Mouse (Mus musculus) lung, postnatal 0 days (tissue): ENCODE measurements around the gene Plppr1. TPM values are rescaled to one million over a fixed set of nuclear protein-coding genes. Genes with fewer than 3 reads are reported as not detected.

Experiments used
- ATAC-seq: fragments of 200-750 bp; cut with Nextera tagmentation; 2 replicates; pipeline ENCODE4 v1.8.0; 2017; ENCODE audit warnings: moderate library complexity
- DNase-seq: peaks from one replicate; pipeline ENCODE4 v3.0.0-alpha.2; 2016; ENCODE audit warnings: low spot score
- H3K27ac ChIP-seq: fragments of 300-500 bp; sonication (generic); 2 replicates; pipeline ENCODE4 v1.5.1; 2014; ENCODE audit warnings: antibody characterized with exemption, mild to moderate bottlenecking, low read length, mixed read lengths
- H3K27me3 ChIP-seq: fragments of 300-500 bp; sonication (generic); replicated peaks from 2 replicates; pipeline ENCODE4 v1.6.1; 2014; ENCODE audit warnings: low read length, mixed read lengths; ENCODE audit not compliant: insufficient read depth
- H3K36me3 ChIP-seq: fragments of 300-500 bp; sonication (generic); 2 replicates; pipeline ENCODE4 v1.6.1; 2014; ENCODE audit warnings: low read length, mixed read lengths; ENCODE audit not compliant: insufficient read depth
- H3K4me1 ChIP-seq: fragments of 300-500 bp; sonication (generic); 2 replicates; pipeline ENCODE4 v1.6.1; 2014; ENCODE audit warnings: antibody characterized with exemption, low read depth, low read length, mixed read lengths; ENCODE audit not compliant: insufficient read depth
- H3K4me2 ChIP-seq: fragments of 300-500 bp; sonication (generic); replicated peaks from 2 replicates; pipeline ENCODE4 v1.6.1; 2014; ENCODE audit warnings: low read depth, mild to moderate bottlenecking, low read length, moderate library complexity, mixed read lengths
- H3K4me3 ChIP-seq: fragments of 300-500 bp; sonication (generic); 2 replicates; pipeline ENCODE4 v1.5.1; 2014; ENCODE audit warnings: low read depth, low read length
- H3K9ac ChIP-seq: fragments of 300-500 bp; sonication (generic); replicated peaks from 2 replicates; pipeline ENCODE4 v1.6.1; 2014; ENCODE audit warnings: low read depth, mild to moderate bottlenecking
- H3K9me3 ChIP-seq: fragments of 300-500 bp; sonication (generic); 2 replicates; pipeline ENCODE4 v1.6.1; 2016; ENCODE audit warnings: low read length, mixed read lengths
- CTCF ChIP-seq: IDR thresholded peaks from 2 replicates; pipeline ENCODE4 v1.5.1; 2016; ENCODE audit warnings: antibody characterized with exemption, mild to moderate bottlenecking
- EP300 ChIP-seq: IDR thresholded peaks from 2 replicates; pipeline ENCODE4 v1.6.1; 2016; ENCODE audit warnings: antibody characterized with exemption, mild to moderate bottlenecking, control low read depth
- WGBS: fragments of 180-500 bp; shearing (Covaris S2); extraction: QIAGEN DNeasy Blood & Tissue Kit; methylation state at CpG from one replicate; pipeline ENCODE4 v1.1.7; 2014; 5-methylcytosine and 5-hydroxymethylcytosine counted together
- polyA plus RNA-seq: library from polyadenylated mRNA; unstranded; fragments of >200 nt; fragmentation: Nextera tagmentation; extraction: Ambion mirVana; gene quantifications from 2 replicates; pipeline ENCODE4 v1.2.1, GENCODE M21; 2015

The Plppr1 gene
- polyA plus RNA-seq, 1 experiment from 2014 or later, result 0.11 TPM

- no peak for DNase-seq
- TF ChIP-seq CTCF (no peak), EP300 (no peak)
- ATAC-seq, result no peak
- Histone ChIP-seq H3K4me1 (no peaks in the 10 kb centered on the region), H3K27me3 (no peaks in the 10 kb centered on the region), H3K4me3 (no peak overlapping the region), H3K9ac (no peak overlapping the region), H3K9me3 (no peaks in the 10 kb centered on the region), H3K4me2 (no peak overlapping the region), H3K36me3 (no peaks in the 10 kb centered on the region), H3K27ac (no peak overlapping the region)
- WGBS, result 62% methylated on average over 2 of the region's 2 CpGs
Observed at GRCm38 (mm10) chr4:49149251-49149650, 90.2 kb downstream of the Plppr1 start.

- Histone ChIP-seq H3K4me3 (no peak overlapping the region), H3K27me3 (no peaks in the 10 kb centered on the region), H3K27ac (no peak overlapping the region), H3K9me3 (no peaks in the 10 kb centered on the region), H3K9ac (no peak overlapping the region), H3K36me3 (no peaks in the 10 kb centered on the region), H3K4me2 (no peak overlapping the region), H3K4me1 (no peaks in the 10 kb centered on the region)
- peak; percentile 82 for TF ChIP-seq CTCF
- no peak for TF ChIP-seq EP300
- ATAC-seq (peak; percentile 43; the same call in 1 of the 2 replicates), DNase-seq (peak; percentile 69)
- 33% methylated on average over 5 of the region's 5 CpGs for WGBS
Observed at GRCm38 (mm10) chr4:49153849-49154248, 94.8 kb downstream of the Plppr1 start.

- Histone ChIP-seq H3K9me3 (no peaks in the 10 kb centered on the region), H3K9ac (no peak overlapping the region), H3K4me1 (no peaks in the 10 kb centered on the region), H3K27ac (no peak overlapping the region), H3K27me3 (no peaks in the 10 kb centered on the region), H3K4me3 (no peak overlapping the region), H3K36me3 (no peaks in the 10 kb centered on the region), H3K4me2 (no peak overlapping the region)
- 67% methylated on average over 1 of the region's 1 CpGs for WGBS
- no peak for ATAC-seq
- no peak for DNase-seq
- TF ChIP-seq CTCF, result no peak
- no peak for TF ChIP-seq EP300
Observed at GRCm38 (mm10) chr4:49156781-49157180, 97.7 kb downstream of the Plppr1 start.

GRCm38 (mm10) chr4:49163285-49163684 is 104.2 kb downstream of the Plppr1 start:
- no peaks in the 10 kb centered on the region for H3K27me3 ChIP-seq
- DNase-seq (no peak), ATAC-seq (no peak)
- WGBS, result 84% methylated on average over 3 of the region's 3 CpGs
- TF ChIP-seq CTCF (no peak), EP300 (no peak)
- H3K4me1 ChIP-seq, result no peaks in the 10 kb centered on the region
- H3K27ac ChIP-seq, result no peak overlapping the region
- no peaks in the 10 kb centered on the region for H3K9me3 ChIP-seq
- no peak overlapping the region for H3K9ac ChIP-seq
- no peak overlapping the region for H3K4me3 ChIP-seq
- no peaks in the 10 kb centered on the region for H3K36me3 ChIP-seq
- H3K4me2 ChIP-seq, result no peak overlapping the region

GRCm38 (mm10) chr4:49166391-49166790 is 107.3 kb downstream of the Plppr1 start:
- Histone ChIP-seq H3K4me2 (no peak overlapping the region), H3K36me3 (no peaks in the 10 kb centered on the region), H3K27me3 (no peaks in the 10 kb centered on the region), H3K4me1 (no peaks in the 10 kb centered on the region), H3K27ac (no peak overlapping the region), H3K9ac (no peak overlapping the region), H3K4me3 (no peak overlapping the region), H3K9me3 (no peaks in the 10 kb centered on the region)
- WGBS, result 66% methylated on average over 3 of the region's 3 CpGs
- ATAC-seq (no peak), DNase-seq (no peak)
- TF ChIP-seq CTCF (no peak), EP300 (no peak)

GRCm38 (mm10) chr4:49167030-49167429 is 108.0 kb downstream of the Plppr1 start:
- WGBS, result 74% methylated on average over 5 of the region's 5 CpGs
- H3K9ac ChIP-seq, result no peak overlapping the region
- no peaks in the 10 kb centered on the region for H3K4me1 ChIP-seq
- no peaks in the 10 kb centered on the region for H3K27me3 ChIP-seq
- no peak overlapping the region for H3K27ac ChIP-seq
- no peaks in the 10 kb centered on the region for H3K36me3 ChIP-seq
- no peaks in the 10 kb centered on the region for H3K9me3 ChIP-seq
- TF ChIP-seq CTCF (no peak), EP300 (no peak)
- ATAC-seq (no peak), DNase-seq (no peak)
- no peak overlapping the region for H3K4me3 ChIP-seq
- H3K4me2 ChIP-seq, result no peak overlapping the region

- Histone ChIP-seq H3K36me3 (no peaks in the 10 kb centered on the region), H3K9ac (no peak overlapping the region), H3K4me2 (no peak overlapping the region), H3K4me1 (no peaks in the 10 kb centered on the region), H3K27ac (no peak overlapping the region), H3K27me3 (no peaks in the 10 kb centered on the region), H3K9me3 (no peaks in the 10 kb centered on the region), H3K4me3 (no peak overlapping the region)
- TF ChIP-seq EP300, result no peak
- ATAC-seq (no peak), DNase-seq (peak; percentile 36)
- 15% methylated on average over 1 of the region's 1 CpGs for WGBS
Observed at GRCm38 (mm10) chr4:49169498-49169897, 110.4 kb downstream of the Plppr1 start.
